Comparison of ENCODE assay signal across 25 mouse cellular contexts in the genomic region with DNA sequence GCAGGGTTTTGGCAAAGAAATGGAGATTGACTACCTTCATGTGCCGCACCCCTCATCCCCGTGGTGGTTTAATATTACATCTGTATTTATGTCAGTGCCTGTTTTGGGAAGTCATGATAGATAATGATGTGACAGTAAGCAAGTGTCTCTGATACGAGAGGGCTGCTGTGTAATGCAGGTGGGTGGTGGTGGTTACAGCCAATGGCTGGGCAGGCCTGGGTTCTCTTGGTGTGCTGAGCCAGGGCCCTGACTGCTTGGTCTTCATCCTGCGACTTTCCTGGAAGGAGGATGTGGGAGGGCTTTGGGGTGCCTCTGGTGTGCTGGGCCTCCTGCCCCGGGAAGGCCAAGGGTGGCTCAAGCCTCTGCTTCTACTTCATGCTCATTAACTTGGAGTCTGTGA. TPM values are rescaled to one million over a fixed set of nuclear protein-coding genes. Genes with fewer than 3 reads are reported as not detected.
A peak's percentile ranks its signal among the peaks of the same experiment; 100 is the strongest.
DNase-seq lines count a peak whose midpoint lies in the region; ATAC-seq and TF ChIP-seq lines count a peak whose summit lies in the region.
"Had no signal": no experiment of that assay in that cellular context is flagged by ENCODE, and none has a peak within 500 bp of the region (broad histone marks: within the 10 kb centered on the region; RNA-seq: fewer than 3 reads in every experiment).

No protein-coding gene starts in this region.

- H3K4me2 ChIP-seq in embryonic facial prominence, embryonic 13.5 days, result no peak overlapping the region
- H3K4me2 ChIP-seq in lung, postnatal 0 days (replicated peaks; ENCODE audit: low read depth, low read length), result no peak overlapping the region
- H3K4me2 ChIP-seq: forebrain, embryonic 12.5 days had no signal

- WGBS in embryonic facial prominence, embryonic 13.5 days, result 53% methylated on average over 5 of the region's 5 CpGs
- 74% methylated on average over 5 of the region's 5 CpGs for WGBS in embryonic facial prominence, embryonic 10.5 days
- 40% methylated on average over 5 of the region's 5 CpGs for WGBS in lung, postnatal 0 days
- WGBS in lung, adult 2 months, result 45% methylated on average over 5 of the region's 5 CpGs

- no peak for TF ChIP-seq CTCF in lung, postnatal 0 days (IDR thresholded peaks at IDR 0.05)
- no peak for TF ChIP-seq CTCF in lung, adult 2 months (IDR thresholded peaks at IDR 0.05; ENCODE audit: insufficient read depth, low read length)

- H3K27ac ChIP-seq in embryonic facial prominence, embryonic 13.5 days, result no peak overlapping the region
- no peak overlapping the region for H3K27ac ChIP-seq in embryonic facial prominence, embryonic 10.5 days (replicated peaks)
- no peak overlapping the region for H3K27ac ChIP-seq in lung, postnatal 0 days (ENCODE audit: low read length)
- H3K27ac ChIP-seq: forebrain, embryonic 12.5 days had no signal

- H3K36me3 ChIP-seq in embryonic facial prominence, embryonic 13.5 days, result no peaks in the 10 kb centered on the region
- H3K36me3 ChIP-seq in embryonic facial prominence, embryonic 10.5 days (replicated peaks), result no peaks in the 10 kb centered on the region
- H3K36me3 ChIP-seq in lung, postnatal 0 days (ENCODE audit: insufficient read depth, low read length), result no peaks in the 10 kb centered on the region
- H3K36me3 ChIP-seq: forebrain, embryonic 12.5 days; G1E had no signal

- DNase-seq in embryonic facial prominence, embryonic 10.5 days (ENCODE audit: low spot score), result no peak
- DNase-seq in lung, postnatal 0 days (ENCODE audit: low spot score), result peak; percentile 24
- no peak for DNase-seq in lung, adult 2 months
- DNase-seq in layer of hippocampus, postnatal 14 days (ENCODE audit: low spot score in 2 of 2), result no peak
- no peak for DNase-seq in retina, embryonic 14.5 days (ENCODE audit: low spot score)
- DNase-seq: adrenal gland, adult 8-10 months; adrenal gland, postnatal 14 days; adrenal gland, postnatal 36 days; B cell, adult 2 months; cerebellum, adult 11-12 months; cerebellum, adult 2 months; cerebellum, adult 9-10 months; cerebellum, postnatal 10 days; cerebellum, postnatal 25 days; forebrain, postnatal 0 days had no signal

- no peak overlapping the region for H3K4me3 ChIP-seq in embryonic facial prominence, embryonic 13.5 days
- H3K4me3 ChIP-seq in embryonic facial prominence, embryonic 10.5 days, result no peak overlapping the region
- no peak overlapping the region for H3K4me3 ChIP-seq in lung, postnatal 0 days (ENCODE audit: low read depth, low read length)
- no peak overlapping the region for H3K4me3 ChIP-seq in lung, adult 2 months (replicated peaks; ENCODE audit: extremely low read depth, low read depth, low read length)
- H3K4me3 ChIP-seq: erythroblast, embryonic 14.5 days; forebrain, embryonic 12.5 days had no signal

- peaks cover 60% of the 10 kb centered on the region for H3K4me1 ChIP-seq in embryonic facial prominence, embryonic 13.5 days
- H3K4me1 ChIP-seq in embryonic facial prominence, embryonic 10.5 days, result peaks cover 70% of the 10 kb centered on the region
- H3K4me1 ChIP-seq in lung, postnatal 0 days (ENCODE audit: insufficient read depth, low read depth, low read length), result peaks cover 9% of the 10 kb centered on the region; the same call in 1 of the 2 replicates
- peaks cover 29% of the 10 kb centered on the region for H3K4me1 ChIP-seq in lung, adult 2 months (ENCODE audit: control insufficient read depth, insufficient read depth, low read length)

- no peak for TF ChIP-seq POLR2A in lung, adult 2 months (IDR thresholded peaks at IDR 0.05; ENCODE audit: borderline replicate concordance, extremely low read depth, low read depth, low read length)

- TF ChIP-seq EP300 in lung, postnatal 0 days (IDR thresholded peaks at IDR 0.05), result 0 out of 2 replicates have a peak, but pooled peaks have one; percentile 37

- H3K27me3 ChIP-seq in embryonic facial prominence, embryonic 13.5 days, result no peaks in the 10 kb centered on the region
- H3K27me3 ChIP-seq in embryonic facial prominence, embryonic 10.5 days (replicated peaks; ENCODE audit: low read depth, poor library complexity, severe bottlenecking), result no peaks in the 10 kb centered on the region
- H3K27me3 ChIP-seq in lung, postnatal 0 days (replicated peaks; ENCODE audit: insufficient read depth, low read length), result no peaks in the 10 kb centered on the region
- H3K27me3 ChIP-seq: CH12.LX; forebrain, embryonic 12.5 days; Patski had no signal

- ATAC-seq in embryonic facial prominence, embryonic 13.5 days (ENCODE audit: insufficient number of reproducible peaks, insufficient read depth, low FRiP score, low TSS enrichment, low read depth), result no peak
- peak; percentile 55 for ATAC-seq in lung, postnatal 0 days
- 0 out of 2 replicates have a peak, but pooled peaks have one; percentile 32 for ATAC-seq in erythroblast, adult 5-6 weeks (replicated peaks; ENCODE audit: low FRiP score, poor library complexity, severe bottlenecking)
- peak; percentile 61 for ATAC-seq in megakaryocyte progenitor cell, adult 5-6 weeks (replicated peaks; ENCODE audit: poor library complexity)
- ATAC-seq: activated CD4-positive, CD25-positive, alpha-beta regulatory T cell, adult 4 months; CD4-positive, CD25-positive, alpha-beta regulatory T cell, adult 4 months; forebrain, postnatal 0 days; Patski had no signal

- H3K9ac ChIP-seq in embryonic facial prominence, embryonic 13.5 days, result 0 out of 2 replicates have a peak overlapping the region, but pooled peaks have one; percentile 27
- H3K9ac ChIP-seq in lung, postnatal 0 days (replicated peaks; ENCODE audit: low read depth), result no peak overlapping the region
- H3K9ac ChIP-seq: forebrain, embryonic 12.5 days; forebrain, postnatal 0 days had no signal

- H3K9me3 ChIP-seq in embryonic facial prominence, embryonic 13.5 days, result no peaks in the 10 kb centered on the region
- H3K9me3 ChIP-seq in embryonic facial prominence, embryonic 10.5 days, result no peaks in the 10 kb centered on the region
- H3K9me3 ChIP-seq in lung, postnatal 0 days (ENCODE audit: low read length), result no peaks in the 10 kb centered on the region
- H3K9me3 ChIP-seq: forebrain, embryonic 12.5 days had no signal

RNA-seq across cellular contexts. Expression of a gene that starts 28.2 kb away (rescaled TPM):
- polyA plus RNA-seq in embryonic facial prominence, embryonic 13.5 days (2015; fragmentation: Nextera tagmentation; extraction: Ambion mirVana), result 12.2 and 14.4 TPM in 2 replicates
- 13.6 and 14.8 TPM in 2 replicates for polyA plus RNA-seq in embryonic facial prominence, embryonic 10.5 days (2016; fragmentation: Nextera tagmentation; extraction: Ambion mirVana)
- 8.7 and 10.7 TPM in 2 replicates for polyA plus RNA-seq in lung, postnatal 0 days (2015; fragmentation: Nextera tagmentation; extraction: Ambion mirVana)
- 24.1 and 28.0 TPM in 2 replicates for polyA plus RNA-seq in lung, adult 2 months (2012; rRNA removed)
- total RNA-seq in erythroblast, adult 5-6 weeks (2015; ENCODE audit: low replicate concordance), result 5.9 and 8.3 TPM in 2 replicates
- total RNA-seq in erythroblast, adult 5-6 weeks (2017; ENCODE audit: low replicate concordance), result 4.9 and 6.0 TPM in 2 replicates
- total RNA-seq in megakaryocyte progenitor cell, adult 5-6 weeks (2015), result 7.8 and 9.4 TPM in 2 replicates
- total RNA-seq in megakaryocyte progenitor cell, adult 5-6 weeks (2017), result 5.8 and 6.8 TPM in 2 replicates
- total RNA-seq in layer of hippocampus, postnatal 14 days (2021), result 100 to 1,000 TPM; 225 to 280 TPM
- total RNA-seq: CH12.LX had no signal
